Mouse (Mus musculus): Measurements from ENCODE around the gene Plcb3.

The Plcb3 gene

GRCm38 (mm10) chr19:6969665-6970381 lies 6.4 kb downstream of the Plcb3 start:
- DNase-seq, result peak; percentile 74 to 76

- no peak for DNase-seq
Observed at GRCm38 (mm10) chr19:6969291-6969664, 7.0 kb downstream of the Plcb3 start.

DNA sequence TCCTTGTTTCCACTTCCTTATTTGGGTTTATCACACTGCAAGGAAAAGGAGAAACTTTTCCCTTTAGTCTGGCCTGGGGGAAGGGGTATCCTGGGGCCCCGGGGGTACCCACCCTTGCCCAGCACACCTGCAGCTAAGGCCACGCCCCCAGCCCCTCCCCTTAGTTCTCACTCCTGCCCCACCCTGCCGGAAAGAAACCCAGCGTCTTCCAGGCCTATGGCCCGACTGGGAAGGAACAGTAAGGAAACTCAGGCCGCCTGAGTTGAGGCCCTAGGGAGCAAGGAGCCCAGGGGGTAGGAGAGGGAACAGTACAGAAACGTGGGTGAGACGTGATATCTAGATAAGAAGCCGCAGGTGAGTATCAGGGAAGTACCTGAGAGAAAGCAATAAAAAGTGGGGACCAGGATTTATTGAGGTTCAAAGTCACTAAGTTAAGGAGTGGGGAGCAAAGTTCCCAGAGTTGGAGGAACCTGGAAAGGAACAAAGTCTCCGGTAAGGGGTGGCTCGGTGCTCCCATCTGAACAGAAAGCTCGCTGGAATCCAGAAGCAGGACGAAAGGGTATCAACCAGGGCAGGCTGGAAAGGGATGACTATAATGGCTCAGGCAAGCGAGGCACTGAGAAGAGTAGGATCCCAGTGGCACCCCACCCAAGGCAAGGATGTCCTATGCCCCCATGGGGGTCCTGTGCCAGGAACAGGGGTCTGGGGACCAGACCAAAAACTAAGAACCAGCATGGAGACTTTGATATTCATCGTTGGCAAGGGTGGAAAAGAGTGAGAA lies 7.6 kb downstream of the Plcb3 start:
- DNase-seq, result no peak

DNA sequence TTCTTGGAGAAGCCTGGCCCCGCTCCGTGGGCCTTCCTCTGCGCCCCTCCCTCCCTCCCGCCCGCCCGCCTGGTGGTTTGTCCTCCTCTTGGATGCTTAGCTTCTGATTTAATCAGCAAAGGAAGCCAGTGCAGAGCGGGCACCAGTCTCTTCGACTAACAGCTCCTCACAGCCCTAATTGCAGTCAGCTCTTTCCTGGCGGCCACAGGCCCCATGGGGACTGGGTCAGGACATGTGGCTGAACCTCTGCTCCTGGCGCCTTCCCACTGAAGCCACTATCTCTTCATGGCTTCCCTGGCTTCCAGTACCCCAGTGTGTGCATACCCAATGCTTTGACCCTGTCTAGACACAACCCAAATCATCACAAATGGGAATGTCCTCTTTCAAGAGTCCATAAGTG lies 19.8 kb downstream of the Plcb3 start:
- no peak for DNase-seq

GRCm38 (mm10) chr19:6955424-6955823 lies 20.8 kb downstream of the Plcb3 start:
- no peak for DNase-seq

GRCm38 (mm10) chr19:6954046-6954445 lies 22.2 kb downstream of the Plcb3 start:
- peak; percentile 57 to 60 for DNase-seq

DNA sequence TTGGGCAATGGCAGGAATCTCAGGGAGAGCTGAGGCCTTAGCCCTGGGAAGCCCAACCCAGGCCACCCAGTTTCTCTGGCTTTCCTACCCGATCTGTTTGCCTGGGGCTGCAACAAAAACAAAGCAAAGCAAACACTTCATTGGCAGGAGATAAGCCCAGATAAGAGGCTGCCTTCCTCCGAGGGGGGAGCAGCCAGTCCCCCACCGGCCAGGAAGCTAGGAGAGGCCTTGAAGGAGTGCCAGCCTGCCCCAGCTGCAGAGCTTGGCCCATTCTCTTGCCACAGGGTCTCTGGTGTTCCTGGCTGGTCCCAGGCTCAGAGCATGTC lies 23.6 kb downstream of the Plcb3 start:
- DNase-seq, result peak in 1 of 2 experiments; percentile 45

DNA sequence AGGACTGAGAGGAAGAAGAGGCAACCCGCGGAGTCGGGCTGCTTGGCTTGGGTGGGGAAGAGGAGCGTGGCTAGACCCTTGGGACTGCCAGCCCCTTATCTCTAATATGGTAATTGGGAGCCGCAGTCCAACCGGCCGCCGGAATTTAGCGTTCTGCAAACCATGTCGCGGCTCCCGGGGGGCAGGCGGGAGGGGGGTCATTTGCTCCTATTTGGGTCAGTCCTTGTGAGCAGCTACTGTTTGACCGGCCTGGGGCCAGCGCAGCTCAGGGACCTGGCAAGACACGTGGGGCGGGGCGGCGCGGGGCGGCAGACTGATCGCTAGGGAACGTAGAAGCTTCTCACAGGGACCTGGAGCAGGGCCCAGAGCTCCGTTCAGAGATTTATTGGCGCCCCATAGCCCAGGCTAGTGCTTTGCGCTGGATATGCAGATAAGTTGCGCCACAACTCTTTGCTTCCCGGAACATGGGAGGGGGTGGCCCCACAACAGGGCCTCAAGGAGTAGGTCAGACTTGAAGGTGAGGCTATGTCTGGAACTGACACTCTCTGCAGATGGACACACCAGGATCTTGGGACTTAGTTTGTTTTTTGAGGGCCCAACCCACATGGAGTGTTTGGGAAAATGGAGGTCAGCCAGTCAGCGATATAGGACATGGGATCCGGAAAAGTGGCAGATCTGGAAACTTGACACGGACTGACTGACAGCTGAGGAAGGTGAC lies 24.1 kb downstream of the Plcb3 start:
- peak; percentile 81 to 82 for DNase-seq

- DNase-seq, result peak; percentile 92 to 96
Observed at GRCm38 (mm10) chr19:6951381-6951968, 24.8 kb downstream of the Plcb3 start.

GRCm38 (mm10) chr19:6950613-6951153 lies 25.6 kb downstream of the Plcb3 start:
- DNase-seq, result peak; percentile 72 to 73

- no peak for DNase-seq
Observed at GRCm38 (mm10) chr19:6949951-6950350, 26.3 kb downstream of the Plcb3 start.

- DNase-seq, result no peak
Observed at GRCm38 (mm10) chr19:6949532-6949931, 26.7 kb downstream of the Plcb3 start.

- DNase-seq, result peak; percentile 91 to 94
Observed at GRCm38 (mm10) chr19:6948186-6948585, 28.1 kb downstream of the Plcb3 start.

DNA sequence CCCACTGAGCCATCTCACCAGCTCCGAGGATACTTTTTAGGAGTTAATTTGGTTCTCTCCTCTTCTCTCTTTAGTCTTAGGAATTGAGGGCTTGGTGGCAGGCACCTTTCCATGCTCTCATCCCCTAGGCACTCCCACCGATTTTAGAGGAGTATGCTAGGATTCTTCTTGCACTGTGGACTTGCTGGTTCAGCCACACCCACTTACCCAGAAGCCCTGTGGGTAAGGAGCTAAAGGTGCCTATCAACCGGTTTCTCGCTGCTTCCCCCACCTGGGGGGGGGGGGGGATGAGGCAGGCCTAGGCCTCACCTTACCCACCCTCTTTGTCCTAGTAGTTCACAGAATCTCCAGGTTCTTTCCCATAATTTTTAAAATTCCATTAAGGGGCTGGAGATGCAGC lies 28.5 kb downstream of the Plcb3 start:
- DNase-seq, result no peak

DNA sequence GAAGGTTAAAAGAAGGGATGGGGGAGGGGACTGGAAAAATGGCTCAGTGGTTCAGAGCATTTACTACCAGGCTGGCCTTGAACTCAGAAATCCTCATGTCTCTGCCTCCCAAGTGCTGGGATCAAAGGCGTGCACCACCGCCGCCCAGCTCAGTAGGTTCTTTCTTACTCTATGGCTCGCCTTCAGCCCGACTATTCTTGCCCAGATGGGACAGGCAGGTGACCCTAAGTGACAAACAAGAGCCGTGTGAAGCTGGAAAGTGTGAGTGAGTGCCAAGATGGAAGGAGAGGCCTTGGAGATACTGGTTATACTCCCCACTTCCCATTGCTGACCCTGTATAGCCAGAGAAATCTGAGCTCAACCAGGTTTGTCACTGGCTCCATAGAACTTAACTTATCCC lies 32.6 kb downstream of the Plcb3 start:
- DNase-seq, result no peak

DNA sequence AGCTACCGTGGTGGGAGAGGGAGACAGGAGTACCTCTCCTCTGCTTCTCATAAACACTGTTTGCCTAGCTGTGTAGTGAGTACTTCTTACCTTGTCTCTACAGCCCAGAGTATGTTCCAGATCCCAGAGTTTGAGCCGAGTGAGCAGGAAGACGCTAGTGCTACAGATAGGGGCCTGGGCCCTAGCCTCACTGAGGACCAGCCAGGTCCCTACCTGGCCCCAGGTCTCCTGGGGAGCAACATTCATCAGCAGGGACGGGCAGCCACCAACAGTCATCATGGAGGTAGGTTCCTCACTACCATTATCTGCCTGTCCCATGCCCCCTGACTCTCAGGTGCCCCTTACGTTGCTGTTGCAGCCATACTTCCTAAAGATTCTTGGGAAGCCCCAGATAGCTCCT lies 33.5 kb downstream of the Plcb3 start:
- DNase-seq, result no peak

- peak; percentile 93 to 95 for DNase-seq
Observed at GRCm38 (mm10) chr19:6942249-6942691, 34.0 kb downstream of the Plcb3 start, which contains the start of gene Gpr137. Gpr137 (minus strand) TSS chr19:6942480.

DNA sequence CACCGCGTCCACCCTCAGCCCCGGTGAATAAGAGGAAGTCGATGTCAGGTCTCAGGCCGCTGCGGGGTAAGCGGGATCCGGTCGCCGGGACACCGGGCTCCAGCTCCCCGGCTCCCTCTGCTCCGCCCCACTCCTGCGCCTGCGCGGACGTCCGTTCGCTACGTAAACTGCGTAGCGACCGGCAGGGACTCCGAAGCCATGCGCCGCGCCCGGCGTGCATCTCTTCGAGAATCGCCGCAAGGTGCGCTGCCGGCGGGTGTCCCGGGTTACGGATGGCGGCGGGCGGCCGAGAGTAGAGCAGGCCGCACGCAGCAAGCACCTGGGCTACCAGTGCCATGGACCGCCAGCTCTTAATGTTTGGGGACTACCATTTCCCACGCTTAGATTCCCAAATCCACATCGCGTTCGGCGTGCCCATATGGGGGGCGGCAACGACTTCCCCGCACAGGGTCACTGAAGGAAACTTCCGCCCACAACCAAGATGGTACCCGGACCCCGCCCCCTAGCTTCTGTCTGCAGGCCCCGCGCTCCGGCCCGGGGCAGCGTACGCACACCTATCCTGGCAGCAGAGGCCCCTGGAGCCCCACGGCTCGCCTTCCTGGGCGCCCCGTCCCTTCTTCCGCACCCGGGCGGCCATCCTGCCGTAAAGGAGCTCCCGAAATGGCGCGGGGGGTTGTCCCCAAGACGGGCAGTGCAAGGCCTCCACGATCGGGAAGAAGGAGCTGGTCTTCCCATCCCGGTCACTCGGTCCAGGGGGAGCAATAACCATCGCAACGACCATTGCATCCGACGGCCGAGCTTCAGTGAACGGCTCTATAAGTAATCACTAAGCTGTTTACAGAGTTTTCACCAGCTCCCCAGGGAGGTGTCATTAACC lies 34.7 kb downstream of the Plcb3 start, which contains the start of gene Bad:
Gene Bad, plus strand, starts transcription at position 490 of the 877 bp plus-strand sequence.
- peak; percentile 97 to 98 for DNase-seq

DNA sequence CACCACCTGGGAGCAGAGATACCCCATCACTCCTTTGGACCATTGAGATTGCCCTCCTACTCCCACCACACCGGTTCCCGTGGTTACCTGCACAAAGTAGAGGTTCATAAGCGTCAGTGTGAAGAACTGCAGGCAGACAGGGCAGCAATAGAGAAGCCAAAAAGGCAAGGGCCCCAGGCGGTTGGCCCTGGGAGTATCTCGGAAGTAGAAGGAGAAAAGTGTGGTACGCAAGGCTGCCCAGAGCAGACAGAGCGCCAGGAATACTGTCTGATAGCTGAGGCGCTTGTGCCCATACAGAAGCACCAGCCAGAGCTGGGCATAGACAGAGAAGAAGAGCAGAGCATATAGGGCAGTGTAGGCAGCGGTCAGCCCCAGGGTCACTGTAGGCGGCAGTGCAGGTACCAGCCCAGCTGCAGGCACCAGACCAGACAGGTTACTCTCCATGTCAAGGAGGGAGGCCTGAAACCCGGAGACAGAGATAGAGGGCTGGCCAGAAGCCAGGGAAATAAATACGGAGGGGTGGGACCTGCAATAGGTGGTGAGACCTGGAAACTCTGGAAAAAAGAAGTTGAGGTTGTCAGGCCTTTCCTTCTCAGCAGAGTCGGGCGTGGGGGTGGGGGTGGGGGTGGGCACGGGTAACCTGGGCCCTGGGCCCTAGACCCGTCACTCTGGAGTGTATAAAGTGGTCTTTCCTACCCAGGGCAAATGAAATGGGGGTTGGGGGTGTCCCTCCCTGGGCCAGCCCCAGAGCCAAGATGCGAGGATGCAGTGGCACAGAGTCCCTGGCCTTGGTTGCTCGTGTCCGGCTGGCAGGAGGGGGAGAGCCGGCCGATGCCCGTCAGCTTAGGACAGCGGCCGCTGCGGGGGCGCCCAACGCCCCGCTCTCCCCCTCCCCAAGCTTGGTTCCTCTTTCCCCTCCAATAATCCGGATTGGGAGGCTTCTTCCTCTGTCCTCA lies 35.6 kb downstream of the Plcb3 start:
- peak; percentile 48 to 55 for DNase-seq
